Mouse (Mus musculus) testis, adult 2 months (tissue): ENCODE results near the gene Nrip1. TPM values are rescaled to one million over a fixed set of nuclear protein-coding genes. Genes with fewer than 3 reads are reported as not detected.

ENCODE experiments used
- H3K27ac ChIP-seq: fragments of 200-500 bp; 2 replicates; pipeline ENCODE4 v1.5.1; 2012; ENCODE audit warnings: low read depth, low read length; ENCODE audit not compliant: control insufficient read depth, insufficient read depth
- H3K27me3 ChIP-seq: fragments of 200-500 bp; 2 replicates; pipeline ENCODE4 v1.6.1; 2012; ENCODE audit warnings: mild to moderate bottlenecking, low read length, moderate library complexity; ENCODE audit not compliant: control insufficient read depth, insufficient read depth
- H3K36me3 ChIP-seq: fragments of 200-500 bp; 2 replicates; pipeline ENCODE4 v1.6.1; 2012; ENCODE audit warnings: mild to moderate bottlenecking, low read length; ENCODE audit not compliant: control insufficient read depth, insufficient read depth
- H3K4me1 ChIP-seq: fragments of 200-500 bp; 2 replicates; pipeline ENCODE4 v1.6.1; 2012; ENCODE audit warnings: low read length; ENCODE audit not compliant: control insufficient read depth, insufficient read depth
- H3K4me3 ChIP-seq: fragments of 200-500 bp; 2 replicates; pipeline ENCODE4 v1.5.1; 2012; ENCODE audit warnings: low read depth, mild to moderate bottlenecking, low read length, moderate library complexity, mixed read lengths; ENCODE audit not compliant: control insufficient read depth
- CTCF ChIP-seq: fragments of 200-500 bp; IDR thresholded peaks from 2 replicates; pipeline ENCODE4 v1.5.1; 2012; ENCODE audit warnings: low read depth, mild to moderate bottlenecking, inconsistent platforms, low read length, moderate library complexity; ENCODE audit not compliant: control insufficient read depth, insufficient read depth, insufficient replicate concordance
- POLR2A ChIP-seq: fragments of 200-500 bp; IDR thresholded peaks from 2 replicates; pipeline ENCODE4 v1.6.1; 2012; ENCODE audit warnings: low read depth, mild to moderate bottlenecking, inconsistent platforms, low read length, moderate library complexity; ENCODE audit not compliant: control insufficient read depth
- polyA plus RNA-seq: library from polyadenylated mRNA; depleted of rRNA; stranded (reverse); fragments of >200 nt; gene quantifications from 2 replicates; pipeline ENCODE4 v1.2.3, GENCODE M21; 2012

Nrip1 gene
- polyA plus RNA-seq, 1 experiment: 1.9 TPM

DNA sequence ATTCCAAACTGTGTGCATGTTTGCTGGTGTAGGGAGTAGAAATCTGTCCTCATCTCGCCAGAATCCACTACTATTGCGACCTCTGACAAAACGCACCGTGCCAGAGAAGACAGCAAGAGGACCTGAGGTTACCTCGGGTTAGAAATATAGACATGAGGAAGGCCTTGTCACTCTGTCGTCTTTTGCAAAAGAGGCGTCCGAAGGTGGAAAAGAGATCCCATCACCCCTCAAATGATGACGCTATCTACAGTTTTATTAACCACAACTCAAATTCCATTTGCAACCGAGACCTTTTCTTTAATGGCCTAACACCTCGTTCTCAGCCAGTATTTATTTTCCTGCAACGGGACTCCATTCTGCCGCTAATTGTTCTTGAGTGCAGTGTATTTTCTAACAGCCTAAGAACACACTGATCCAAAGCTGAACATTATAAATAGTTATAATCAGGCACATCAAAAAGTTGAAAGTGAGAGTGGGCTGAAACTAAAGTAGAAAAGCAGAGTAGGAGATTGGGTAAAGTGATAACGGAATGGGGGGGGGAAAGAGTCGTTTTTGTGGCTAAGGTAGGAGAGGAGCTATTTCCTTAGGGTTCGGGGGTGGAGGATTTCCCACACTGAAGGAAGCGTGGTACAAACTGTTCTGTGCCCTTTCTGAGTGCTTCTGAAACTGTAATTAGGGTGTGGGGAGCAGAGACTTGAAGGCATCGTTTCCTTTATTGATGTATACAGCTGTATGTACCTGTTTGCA lies 124.1 kb downstream of the Nrip1 start:
- Histone ChIP-seq H3K27ac (no peak overlapping the region), H3K36me3 (no peaks in the 10 kb centered on the region), H3K27me3 (no peaks in the 10 kb centered on the region), H3K4me3 (no peak overlapping the region), H3K4me1 (no peaks in the 10 kb centered on the region)
- no peak for TF ChIP-seq POLR2A
- no peak for TF ChIP-seq CTCF

- Histone ChIP-seq H3K36me3 (no peaks in the 10 kb centered on the region), H3K4me1 (no peaks in the 10 kb centered on the region), H3K4me3 (no peak overlapping the region), H3K27me3 (no peaks in the 10 kb centered on the region), H3K27ac (no peak overlapping the region)
- TF ChIP-seq POLR2A (no peak), CTCF (no peak)
Measured at GRCm38 (mm10) chr16:76242850-76243249, 130.8 kb downstream of the Nrip1 start.

DNA sequence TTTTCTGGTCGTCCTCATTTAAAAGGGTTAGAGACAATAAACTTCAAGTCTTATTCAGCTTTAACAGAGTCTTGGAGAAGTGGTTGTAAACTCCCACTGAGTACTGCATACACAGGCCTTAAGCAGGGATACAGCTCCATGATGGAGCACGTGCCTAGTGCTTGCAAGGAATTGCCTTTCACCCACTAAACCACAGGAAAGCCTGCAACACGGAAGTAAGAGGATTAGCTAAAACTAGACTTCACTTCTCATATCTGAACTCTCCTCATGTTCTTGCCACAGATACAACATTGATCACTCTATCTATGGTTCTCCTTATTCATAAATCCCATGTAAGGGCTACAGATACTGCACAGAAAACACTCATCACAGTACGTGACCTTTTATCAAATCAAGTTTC lies 132.4 kb downstream of the Nrip1 start:
- Histone ChIP-seq H3K27ac (no peak overlapping the region), H3K4me3 (no peak overlapping the region), H3K27me3 (no peaks in the 10 kb centered on the region), H3K36me3 (no peaks in the 10 kb centered on the region), H3K4me1 (no peaks in the 10 kb centered on the region)
- TF ChIP-seq POLR2A: no peak
- no peak for TF ChIP-seq CTCF

- no peak overlapping the region for H3K27ac ChIP-seq
- H3K4me3 ChIP-seq: no peak overlapping the region
- no peaks in the 10 kb centered on the region for H3K36me3 ChIP-seq
- TF ChIP-seq CTCF: no peak
- TF ChIP-seq POLR2A: no peak
- no peaks in the 10 kb centered on the region for H3K27me3 ChIP-seq
- no peaks in the 10 kb centered on the region for H3K4me1 ChIP-seq
Measured at GRCm38 (mm10) chr16:76239353-76239752, 134.3 kb downstream of the Nrip1 start.

DNA sequence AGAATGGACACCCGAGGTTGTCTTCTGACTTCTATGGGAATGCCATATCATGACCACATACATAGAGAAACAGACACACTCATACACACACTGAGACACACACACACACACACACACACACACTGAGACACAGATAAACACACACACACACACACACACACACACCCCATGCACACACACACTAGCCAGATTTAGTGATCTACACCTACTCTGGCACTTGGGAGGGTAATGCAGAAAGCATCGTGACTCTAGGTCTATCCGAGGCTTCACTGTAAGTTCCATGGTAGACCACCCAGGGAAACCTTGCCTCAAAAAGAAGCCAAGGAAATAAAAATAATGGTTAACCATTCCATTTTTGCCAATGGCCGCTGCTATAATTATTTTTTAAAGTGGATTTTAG lies 134.8 kb downstream of the Nrip1 start:
- no peaks in the 10 kb centered on the region for H3K27me3 ChIP-seq
- H3K4me3 ChIP-seq: no peak overlapping the region
- no peak overlapping the region for H3K27ac ChIP-seq
- H3K4me1 ChIP-seq: no peaks in the 10 kb centered on the region
- H3K36me3 ChIP-seq: no peaks in the 10 kb centered on the region
- no peak for TF ChIP-seq POLR2A
- no peak for TF ChIP-seq CTCF
